Comparison of ENCODE assay signal across 8 mouse cellular contexts in genomic region chr16:95728453-95729435, GRCm38 (mm10). TPM values are rescaled to one million over a fixed set of nuclear protein-coding genes. Genes with fewer than 3 reads are reported as not detected.
A peak's percentile ranks its signal among the peaks of the same experiment; 100 is the strongest.
DNase-seq lines count a peak whose midpoint lies in the region; ATAC-seq and TF ChIP-seq lines count a peak whose summit lies in the region.

No protein-coding gene starts in this region.

- H3K4me3 ChIP-seq in midbrain, embryonic 14.5 days (replicated peaks; ENCODE audit: low read depth, low read length): no peak overlapping the region
- H3K4me3 ChIP-seq in midbrain, embryonic 13.5 days (replicated peaks): no peak overlapping the region
- no peak overlapping the region for H3K4me3 ChIP-seq in midbrain, embryonic 11.5 days (ENCODE audit: low read depth, low read length)

- no peak for TF ChIP-seq POLR2A in brain, embryonic 14.5 days (IDR thresholded peaks at IDR 0.05; ENCODE audit: borderline replicate concordance, extremely low read depth, insufficient read depth, insufficient read length, poor library complexity, severe bottlenecking)

- no peaks in the 10 kb centered on the region for H3K4me1 ChIP-seq in midbrain, embryonic 14.5 days (ENCODE audit: control insufficient read depth, insufficient read depth, low read length)
- no peaks in the 10 kb centered on the region for H3K4me1 ChIP-seq in midbrain, embryonic 13.5 days (replicated peaks)
- no peaks in the 10 kb centered on the region for H3K4me1 ChIP-seq in midbrain, embryonic 11.5 days (ENCODE audit: control insufficient read depth, insufficient read depth, low read length)

- no peak for ATAC-seq in midbrain, embryonic 14.5 days (ENCODE audit: low FRiP score, low TSS enrichment)
- no peak for ATAC-seq in midbrain, embryonic 13.5 days
- ATAC-seq in midbrain, embryonic 11.5 days (ENCODE audit: low FRiP score): no peak

- H3K27me3 ChIP-seq in midbrain, embryonic 14.5 days (ENCODE audit: control insufficient read depth, insufficient read depth, low read length): no peaks in the 10 kb centered on the region
- H3K27me3 ChIP-seq in midbrain, embryonic 13.5 days: no peaks in the 10 kb centered on the region
- H3K27me3 ChIP-seq in midbrain, embryonic 11.5 days (ENCODE audit: control insufficient read depth, insufficient read depth, low read length): no peaks in the 10 kb centered on the region

- 73% methylated on average over 10 of the region's 10 CpGs for WGBS in midbrain, embryonic 14.5 days
- WGBS in midbrain, embryonic 13.5 days: 80% methylated on average over 10 of the region's 10 CpGs
- 81% methylated on average over 10 of the region's 10 CpGs for WGBS in midbrain, embryonic 11.5 days

- TF ChIP-seq CTCF in brain, embryonic 14.5 days (IDR thresholded peaks at IDR 0.05; ENCODE audit: borderline replicate concordance, extremely low read depth, insufficient read depth, insufficient read length): no peak

- no peaks in the 10 kb centered on the region for H3K36me3 ChIP-seq in midbrain, embryonic 14.5 days (ENCODE audit: control insufficient read depth, insufficient read depth, low read length)
- H3K36me3 ChIP-seq in midbrain, embryonic 13.5 days: no peaks in the 10 kb centered on the region
- H3K36me3 ChIP-seq in midbrain, embryonic 11.5 days (ENCODE audit: control insufficient read depth, insufficient read depth, low read length): no peaks in the 10 kb centered on the region

- H3K9ac ChIP-seq in midbrain, embryonic 14.5 days (replicated peaks; ENCODE audit: low read length): no peak overlapping the region
- no peak overlapping the region for H3K9ac ChIP-seq in midbrain, embryonic 13.5 days (replicated peaks)
- no peak overlapping the region for H3K9ac ChIP-seq in midbrain, embryonic 11.5 days (ENCODE audit: low read length)

- no peak overlapping the region for H3K27ac ChIP-seq in midbrain, embryonic 14.5 days (replicated peaks; ENCODE audit: low read depth, low read length)
- H3K27ac ChIP-seq in midbrain, embryonic 13.5 days: no peak overlapping the region
- H3K27ac ChIP-seq in midbrain, embryonic 11.5 days (ENCODE audit: low read depth, low read length): no peak overlapping the region

- H3K4me2 ChIP-seq in midbrain, embryonic 14.5 days (ENCODE audit: low read length): no peak overlapping the region
- H3K4me2 ChIP-seq in midbrain, embryonic 13.5 days (replicated peaks): no peak overlapping the region
- H3K4me2 ChIP-seq in midbrain, embryonic 11.5 days: no peak overlapping the region

- peak; percentile 5 for DNase-seq in midbrain, embryonic 14.5 days
- peak; percentile 12 for DNase-seq in brain, embryonic 14.5 days (ENCODE audit: low read depth)
- DNase-seq in induced T-regulatory cell, adult 2 months (ENCODE audit: low read depth): peak; percentile 97
- DNase-seq in lung, postnatal 4 days: peak; percentile 81 to 87
- DNase-seq in layer of hippocampus, adult 8-10 months (ENCODE audit: low spot score in 2 of 2): no peak
- no peak for DNase-seq in layer of hippocampus, adult 9-11 months
- DNase-seq in midbrain, embryonic 11.5 days (ENCODE audit: low spot score, missing footprints): no peak

- no peaks in the 10 kb centered on the region for H3K9me3 ChIP-seq in midbrain, embryonic 14.5 days (ENCODE audit: control insufficient read depth, low read length)
- H3K9me3 ChIP-seq in midbrain, embryonic 13.5 days: no peaks in the 10 kb centered on the region
- no peaks in the 10 kb centered on the region for H3K9me3 ChIP-seq in midbrain, embryonic 11.5 days (ENCODE audit: control insufficient read depth, low read length)

RNA-seq across cellular contexts. Expression of gene Ets2, which starts 26.9 kb away (rescaled TPM):
- 11.9 and 12.4 TPM in 2 replicates for polyA plus RNA-seq in midbrain, embryonic 14.5 days (2014; fragmentation: Nextera tagmentation; extraction: Ambion mirVana)
- polyA plus RNA-seq in midbrain, embryonic 13.5 days (2015; fragmentation: Nextera tagmentation; extraction: Ambion mirVana): 12.1 and 13.2 TPM in 2 replicates
- 12.7 and 18.3 TPM in 2 replicates for polyA plus RNA-seq in brain, embryonic 14.5 days (2012; rRNA removed)
- total RNA-seq in layer of hippocampus, adult 8-10 months (2022): 10 to 100 TPM; 67.2 to 81.0 (median 75.2) TPM
- polyA plus RNA-seq in midbrain, embryonic 11.5 days (2014; fragmentation: Nextera tagmentation; extraction: Ambion mirVana): 13.7 and 16.6 TPM in 2 replicates

Comparison
In these comparisons a context has a peak if more than half of its experiments do, and no peak if none do; other contexts are left out.
1. DNase-seq: peak in midbrain, embryonic 14.5 days (single experiment), brain, embryonic 14.5 days (single experiment), induced T-regulatory cell, adult 2 months (single experiment) and lung, postnatal 4 days (2 of 2); none in layer of hippocampus, adult 8-10 months (0 of 2), layer of hippocampus, adult 9-11 months (single experiment) and midbrain, embryonic 11.5 days (single experiment).